Mouse (Mus musculus) small intestine, adult 2 months (tissue): ENCODE measurements around the gene Lpcat3.

ENCODE experiments used
- CTCF ChIP-seq: fragments of 200-500 bp; IDR thresholded peaks from 2 replicates; pipeline ENCODE4 v1.5.1; 2012; ENCODE audit warnings: low read depth, mild to moderate bottlenecking, control low read depth, inconsistent platforms, low read length, moderate library complexity, mixed read lengths; ENCODE audit not compliant: insufficient replicate concordance, insufficient read length; ENCODE audit errors: extremely low read depth
- POLR2A ChIP-seq: fragments of 200-500 bp; IDR thresholded peaks from 2 replicates; pipeline ENCODE4 v1.6.1; 2012; ENCODE audit warnings: low read depth, mild to moderate bottlenecking, control low read depth, inconsistent platforms, low read length, moderate library complexity

GRCm38 (mm10) chr6:124676171-124676570 lies 13.3 kb downstream of the Lpcat3 start:
- TF ChIP-seq CTCF = no peak
- no peak for TF ChIP-seq POLR2A
